Mouse (Mus musculus): ENCODE measurements around the gene Otud3. TPM values are rescaled to one million over a fixed set of nuclear protein-coding genes. Genes with fewer than 3 reads are reported as not detected.
A peak's percentile ranks its signal among the peaks of the same experiment; 100 is the strongest.
"Not testable (repeated sequence)": the region's sequence is repeated elsewhere in the genome, so short reads cannot be mapped to it uniquely, and the experiment has no call there.

The Otud3 gene
- polyA plus RNA-seq, 1 experiment from 2014 or later, result 3.6 TPM

DNA sequence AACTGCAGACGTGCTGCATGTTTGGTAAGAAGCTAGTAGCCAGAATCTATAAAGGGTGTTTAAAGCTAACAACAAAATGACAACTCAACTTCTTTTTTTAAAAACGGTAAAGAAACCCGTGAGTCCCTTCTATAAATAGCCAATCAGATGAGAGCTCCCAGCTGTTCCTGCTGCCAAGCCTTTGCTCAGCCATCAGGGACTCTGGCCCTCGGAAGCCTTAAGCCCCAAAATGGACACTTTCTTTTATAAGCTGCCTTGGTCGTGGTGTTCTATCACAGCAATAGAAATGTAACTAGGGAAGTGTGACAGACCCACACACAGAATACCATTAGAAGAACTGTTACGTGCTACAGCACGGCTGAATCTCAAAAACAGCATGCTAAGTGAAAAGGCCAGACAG lies 14.4 kb downstream of the Otud3 start:
- ATAC-seq, result no peak
- Histone ChIP-seq H3K4me2 (replicated peaks; ENCODE audit: low read depth) (no peak overlapping the region), H3K36me3 (ENCODE audit: control insufficient read depth, insufficient read depth) (peaks cover 82% of the 10 kb centered on the region), H3K9me3 (ENCODE audit: control insufficient read depth) (no peaks in the 10 kb centered on the region), H3K4me3 (ENCODE audit: low read depth, low read length) (no peak overlapping the region), H3K27ac (ENCODE audit: low read depth, low read length) (no peak overlapping the region), H3K4me1 (replicated peaks; ENCODE audit: control insufficient read depth, insufficient read depth, low read length) (no peaks in the 10 kb centered on the region), H3K27me3 (replicated peaks; ENCODE audit: control insufficient read depth, insufficient read depth, low read length) (no peaks in the 10 kb centered on the region), H3K9ac (ENCODE audit: low read depth, low read length) (no peak overlapping the region)
- no peak for TF ChIP-seq CTCF (IDR thresholded peaks at IDR 0.05; ENCODE audit: low read depth)
- 65% methylated on average over 7 of the region's 7 CpGs for WGBS

DNA sequence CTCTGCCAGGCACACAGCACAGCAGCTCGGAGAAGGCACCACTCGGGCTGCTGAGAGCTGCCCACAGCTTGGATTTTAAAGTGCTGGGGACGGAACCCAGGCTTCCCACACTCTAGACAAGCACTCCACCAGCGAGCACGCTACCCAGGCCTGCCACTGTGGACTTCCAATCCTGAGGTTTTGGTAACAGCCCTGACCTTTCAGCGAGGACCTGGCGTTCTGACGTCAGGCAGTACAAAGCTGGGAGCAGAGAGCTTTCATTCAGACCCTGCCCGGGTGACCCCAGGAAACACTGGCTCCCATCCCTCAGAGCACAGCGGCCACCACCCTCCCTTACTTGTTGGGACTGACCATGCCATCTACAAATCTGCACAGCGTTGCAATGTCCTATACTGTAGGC lies 20.0 kb downstream of the Otud3 start:
- ATAC-seq; H3K9ac ChIP-seq (ENCODE audit: low read depth, low read length); H3K4me3 ChIP-seq (ENCODE audit: low read depth, low read length); H3K4me2 ChIP-seq (replicated peaks; ENCODE audit: low read depth); H3K27me3 ChIP-seq (replicated peaks; ENCODE audit: control insufficient read depth, insufficient read depth, low read length); H3K27ac ChIP-seq (ENCODE audit: low read depth, low read length); H3K9me3 ChIP-seq (ENCODE audit: control insufficient read depth); H3K4me1 ChIP-seq (replicated peaks; ENCODE audit: control insufficient read depth, insufficient read depth, low read length): not testable (repeated sequence)
- peaks cover 54% of the 10 kb centered on the region for H3K36me3 ChIP-seq (ENCODE audit: control insufficient read depth, insufficient read depth)
- 95% methylated on average over 11 of the region's 11 CpGs for WGBS

DNA sequence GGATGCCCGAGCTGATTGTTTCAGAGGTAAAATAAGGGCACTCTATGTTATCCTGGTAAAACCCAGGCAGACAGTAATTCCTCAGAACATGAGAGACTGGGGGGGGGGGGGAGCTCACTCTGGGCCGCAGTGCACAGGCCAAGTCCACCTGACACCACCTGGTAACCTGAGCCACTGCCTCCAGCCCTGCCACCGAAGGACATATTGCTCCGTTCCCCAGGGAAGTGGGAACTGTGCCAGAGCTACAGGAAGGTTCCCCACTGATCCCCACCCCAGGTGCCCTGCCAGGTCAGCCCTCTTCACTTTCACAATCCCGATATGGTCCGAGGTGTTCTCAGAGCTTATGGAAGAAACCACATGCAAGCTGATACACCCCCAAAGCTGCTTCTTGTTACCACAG lies 21.1 kb downstream of the Otud3 start:
- H3K27ac ChIP-seq (ENCODE audit: low read depth, low read length), result no peak overlapping the region
- TF ChIP-seq CTCF (IDR thresholded peaks at IDR 0.05; ENCODE audit: low read depth), result no peak
- H3K4me3 ChIP-seq (ENCODE audit: low read depth, low read length), result no peak overlapping the region
- no peaks in the 10 kb centered on the region for H3K27me3 ChIP-seq (replicated peaks; ENCODE audit: control insufficient read depth, insufficient read depth, low read length)
- 84% methylated on average over 6 of the region's 6 CpGs for WGBS
- no peak overlapping the region for H3K9ac ChIP-seq (ENCODE audit: low read depth, low read length)
- H3K9me3 ChIP-seq (ENCODE audit: control insufficient read depth), result no peaks in the 10 kb centered on the region
- H3K4me1 ChIP-seq (replicated peaks; ENCODE audit: control insufficient read depth, insufficient read depth, low read length), result no peaks in the 10 kb centered on the region
- no peak overlapping the region for H3K4me2 ChIP-seq (replicated peaks; ENCODE audit: low read depth)
- ATAC-seq, result no peak
- peaks cover 43% of the 10 kb centered on the region for H3K36me3 ChIP-seq (ENCODE audit: control insufficient read depth, insufficient read depth)

DNA sequence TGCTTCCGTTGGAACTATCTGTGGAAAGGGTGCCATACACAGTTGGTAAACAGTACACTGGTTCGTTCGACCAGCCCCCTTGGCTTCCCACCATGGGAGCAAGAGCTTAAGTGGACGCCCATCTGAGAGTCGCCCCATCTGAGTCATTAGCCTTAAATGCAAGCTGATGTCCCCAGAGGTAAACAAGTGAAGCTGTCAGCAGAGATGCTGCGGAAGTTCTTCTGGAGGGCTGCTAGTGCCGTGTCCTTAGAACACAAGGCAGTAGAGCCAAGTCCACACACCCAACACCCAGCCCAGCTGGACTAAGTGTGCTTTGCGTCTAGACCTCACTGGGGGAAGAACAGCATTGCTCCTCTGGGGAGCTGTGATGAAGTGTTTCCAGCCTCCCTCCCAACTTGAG lies 24.1 kb downstream of the Otud3 start:
- Histone ChIP-seq H3K4me1 (replicated peaks; ENCODE audit: control insufficient read depth, insufficient read depth, low read length) (no peaks in the 10 kb centered on the region), H3K9ac (ENCODE audit: low read depth, low read length) (no peak overlapping the region), H3K9me3 (ENCODE audit: control insufficient read depth) (no peaks in the 10 kb centered on the region), H3K27me3 (replicated peaks; ENCODE audit: control insufficient read depth, insufficient read depth, low read length) (no peaks in the 10 kb centered on the region), H3K4me2 (replicated peaks; ENCODE audit: low read depth) (no peak overlapping the region), H3K4me3 (ENCODE audit: low read depth, low read length) (no peak overlapping the region), H3K36me3 (ENCODE audit: control insufficient read depth, insufficient read depth) (peaks cover 20% of the 10 kb centered on the region), H3K27ac (ENCODE audit: low read depth, low read length) (no peak overlapping the region)
- WGBS, result 58% methylated on average over 8 of the region's 8 CpGs
- TF ChIP-seq CTCF (IDR thresholded peaks at IDR 0.05; ENCODE audit: low read depth), result no peak
- no peak for ATAC-seq

DNA sequence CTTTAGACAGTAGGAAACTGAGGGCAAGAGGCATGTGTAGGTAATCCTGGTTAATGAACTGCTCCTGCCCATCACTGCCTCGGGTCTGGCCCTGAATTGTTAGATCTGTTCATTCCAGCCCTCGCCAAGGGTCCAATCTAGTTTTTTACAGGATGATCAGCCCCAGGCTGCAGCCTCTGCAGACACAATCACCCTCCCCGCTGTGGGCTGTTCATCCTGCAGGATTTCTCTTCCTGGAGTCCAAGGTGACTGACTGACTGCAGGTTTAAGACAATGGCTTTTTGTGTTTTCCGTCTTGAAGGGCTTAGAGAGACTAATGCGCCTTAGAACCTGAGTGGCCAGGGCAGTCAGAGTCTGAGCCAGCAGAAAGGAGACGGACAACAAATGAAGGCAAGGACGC lies 24.6 kb downstream of the Otud3 start:
- no peak overlapping the region for H3K9ac ChIP-seq (ENCODE audit: low read depth, low read length)
- no peak overlapping the region for H3K27ac ChIP-seq (ENCODE audit: low read depth, low read length)
- no peaks in the 10 kb centered on the region for H3K27me3 ChIP-seq (replicated peaks; ENCODE audit: control insufficient read depth, insufficient read depth, low read length)
- peaks cover 16% of the 10 kb centered on the region for H3K36me3 ChIP-seq (ENCODE audit: control insufficient read depth, insufficient read depth)
- no peak for ATAC-seq
- H3K4me1 ChIP-seq (replicated peaks; ENCODE audit: control insufficient read depth, insufficient read depth, low read length), result no peaks in the 10 kb centered on the region
- 47% methylated on average over 7 of the region's 7 CpGs for WGBS
- H3K4me3 ChIP-seq (ENCODE audit: low read depth, low read length), result no peak overlapping the region
- TF ChIP-seq CTCF (IDR thresholded peaks at IDR 0.05; ENCODE audit: low read depth), result no peak
- H3K9me3 ChIP-seq (ENCODE audit: control insufficient read depth), result no peaks in the 10 kb centered on the region
- no peak overlapping the region for H3K4me2 ChIP-seq (replicated peaks; ENCODE audit: low read depth)

DNA sequence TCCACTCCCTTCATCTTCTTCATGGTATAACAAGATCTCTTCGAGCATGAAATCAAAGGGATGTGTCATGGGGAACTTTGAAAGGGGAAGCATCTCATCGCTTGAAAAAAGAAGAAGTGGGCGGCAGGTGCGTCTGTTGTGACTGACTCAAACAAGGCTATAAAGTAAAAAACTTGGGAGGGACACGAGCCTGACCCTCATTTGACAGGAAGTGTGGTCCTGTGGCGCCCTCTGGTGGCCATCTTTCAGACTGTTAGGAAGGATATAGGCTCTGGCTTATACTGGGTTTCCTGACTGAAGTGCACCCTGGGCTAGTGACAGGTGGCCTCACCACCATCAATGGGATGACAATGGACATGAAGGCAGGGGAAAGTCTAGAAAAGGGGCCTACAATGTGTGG lies 29.5 kb downstream of the Otud3 start:
- Histone ChIP-seq H3K4me2 (replicated peaks; ENCODE audit: low read depth) (no peak overlapping the region), H3K4me3 (ENCODE audit: low read depth, low read length) (no peak overlapping the region), H3K36me3 (ENCODE audit: control insufficient read depth, insufficient read depth) (no peaks in the 10 kb centered on the region), H3K4me1 (replicated peaks; ENCODE audit: control insufficient read depth, insufficient read depth, low read length) (no peaks in the 10 kb centered on the region), H3K27me3 (replicated peaks; ENCODE audit: control insufficient read depth, insufficient read depth, low read length) (no peaks in the 10 kb centered on the region), H3K9ac (ENCODE audit: low read depth, low read length) (no peak overlapping the region), H3K9me3 (ENCODE audit: control insufficient read depth) (no peaks in the 10 kb centered on the region), H3K27ac (ENCODE audit: low read depth, low read length) (no peak overlapping the region)
- 14% methylated on average over 6 of the region's 6 CpGs for WGBS
- ATAC-seq, result no peak
- TF ChIP-seq CTCF (IDR thresholded peaks at IDR 0.05; ENCODE audit: low read depth), result peak; percentile 94

DNA sequence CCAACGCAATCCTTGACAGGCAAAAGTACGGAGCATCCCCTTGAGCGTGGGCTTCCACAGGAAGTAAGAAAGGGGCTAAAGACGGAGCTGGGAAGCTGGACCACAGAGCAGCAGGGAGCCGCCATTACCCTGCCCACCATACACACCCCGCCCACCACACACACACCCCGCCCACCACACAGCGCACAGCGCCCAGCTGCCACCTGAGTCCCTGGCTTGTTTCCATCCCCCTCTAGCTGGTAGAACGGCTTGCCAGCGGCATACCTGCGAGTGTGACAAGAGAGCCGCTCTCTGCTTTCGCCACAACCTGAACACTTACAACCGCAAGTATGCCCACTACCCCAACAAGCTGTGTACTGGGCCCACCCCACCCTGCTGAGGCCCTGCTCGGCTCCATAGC lies 31.6 kb downstream of the Otud3 start:
- WGBS, result 17% methylated on average over 13 of the region's 16 CpGs
- no peak for ATAC-seq
- no peak for TF ChIP-seq CTCF (IDR thresholded peaks at IDR 0.05; ENCODE audit: low read depth)
- H3K4me2 ChIP-seq (replicated peaks; ENCODE audit: low read depth), result no peak overlapping the region
- H3K4me1 ChIP-seq (replicated peaks; ENCODE audit: control insufficient read depth, insufficient read depth, low read length), result no peaks in the 10 kb centered on the region
- no peak overlapping the region for H3K4me3 ChIP-seq (ENCODE audit: low read depth, low read length)
- H3K36me3 ChIP-seq (ENCODE audit: control insufficient read depth, insufficient read depth), result no peaks in the 10 kb centered on the region
- no peaks in the 10 kb centered on the region for H3K9me3 ChIP-seq (ENCODE audit: control insufficient read depth)
- no peak overlapping the region for H3K9ac ChIP-seq (ENCODE audit: low read depth, low read length)
- no peaks in the 10 kb centered on the region for H3K27me3 ChIP-seq (replicated peaks; ENCODE audit: control insufficient read depth, insufficient read depth, low read length)
- H3K27ac ChIP-seq (ENCODE audit: low read depth, low read length), result no peak overlapping the region

Data from intestine, postnatal 0 days (tissue).